Mouse (Mus musculus) hindbrain, embryonic 13.5 days (tissue): Measurements from ENCODE around the gene Dgka. TPM values are rescaled to one million over a fixed set of nuclear protein-coding genes. Genes with fewer than 3 reads are reported as not detected.

ENCODE experiments used
- ATAC-seq: fragments of 200-750 bp; cut with Nextera tagmentation; 2 replicates; pipeline ENCODE4 v1.8.0; 2017; ENCODE audit warnings: moderate TSS enrichment; ENCODE audit not compliant: low FRiP score
- H3K27ac ChIP-seq: fragments of 300-500 bp; sonication (generic); 2 replicates; pipeline ENCODE4 v1.5.1; 2015; ENCODE audit warnings: inconsistent platforms, mild to moderate bottlenecking, moderate library complexity
- H3K27me3 ChIP-seq: fragments of 300-500 bp; sonication (generic); 2 replicates; pipeline ENCODE4 v1.6.1; 2015; ENCODE audit warnings: mild to moderate bottlenecking, inconsistent platforms
- H3K36me3 ChIP-seq: fragments of 300-500 bp; sonication (generic); 2 replicates; pipeline ENCODE4 v1.6.1; 2015; ENCODE audit warnings: mild to moderate bottlenecking, inconsistent platforms
- H3K4me1 ChIP-seq: fragments of 300-500 bp; sonication (generic); replicated peaks from 2 replicates; pipeline ENCODE4 v1.6.1; 2015; ENCODE audit warnings: inconsistent platforms
- H3K4me2 ChIP-seq: fragments of 300-500 bp; sonication (generic); 2 replicates; pipeline ENCODE4 v1.6.1; 2015; ENCODE audit warnings: inconsistent platforms, mild to moderate bottlenecking, moderate library complexity
- H3K4me3 ChIP-seq: fragments of 300-500 bp; sonication (generic); 2 replicates; pipeline ENCODE4 v1.5.1; 2015; ENCODE audit warnings: mild to moderate bottlenecking, inconsistent platforms
- H3K9ac ChIP-seq: fragments of 300-500 bp; sonication (generic); 2 replicates; pipeline ENCODE4 v1.6.1; 2015; ENCODE audit warnings: mild to moderate bottlenecking, inconsistent platforms
- H3K9me3 ChIP-seq: fragments of 300-500 bp; sonication (generic); 2 replicates; pipeline ENCODE4 v1.6.1; 2016; ENCODE audit warnings: inconsistent platforms
- WGBS: fragments of 180-500 bp; shearing (Covaris S2); methylation state at CpG from one replicate; pipeline ENCODE4 v1.1.7; 2015; 5-methylcytosine and 5-hydroxymethylcytosine counted together
- polyA plus RNA-seq: library from polyadenylated mRNA; unstranded; fragments of >200 nt; fragmentation: Nextera tagmentation; extraction: Ambion mirVana; gene quantifications from 2 replicates; pipeline ENCODE4 v1.2.1, GENCODE M21; 2015

The Dgka gene
- polyA plus RNA-seq, 1 experiment from 2014 or later = 7.0 TPM

DNA sequence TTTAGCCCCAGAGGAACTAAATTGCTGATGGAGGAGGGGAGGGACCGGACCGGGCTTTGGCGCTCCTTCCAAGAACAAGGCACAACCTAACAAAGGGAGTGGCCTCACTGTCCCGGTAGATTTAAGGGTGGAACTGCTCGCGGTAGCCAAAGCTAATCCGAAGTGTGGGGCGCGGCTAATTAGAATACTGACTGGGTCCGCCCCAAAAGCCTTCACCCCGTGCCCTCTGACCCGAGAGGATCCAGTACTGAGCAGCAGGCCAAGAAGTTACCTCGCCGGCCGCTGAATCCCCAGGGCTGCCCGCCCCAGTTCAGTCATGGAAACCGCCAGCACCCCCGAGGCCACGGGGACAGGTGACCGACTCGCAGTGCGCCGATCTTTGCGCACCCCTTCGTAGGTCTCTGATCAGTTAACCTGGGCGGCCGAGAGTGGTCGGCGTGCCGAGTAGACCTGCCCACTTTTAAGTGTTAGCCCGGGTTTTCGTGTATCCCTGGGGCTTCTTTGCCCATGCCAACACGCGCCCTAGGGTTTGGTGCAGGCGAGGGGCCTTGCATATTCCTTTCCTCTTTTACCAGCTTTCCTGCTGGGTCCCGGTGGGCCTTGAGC lies 3.1 kb upstream of the Dgka start, which contains the start of gene Pym1:
Gene Pym1 (plus strand): TSS at position 244 of the 606 bp plus-strand sequence.
- Histone ChIP-seq H3K4me3 (peak within 1 kb of the TSS; percentile 76), H3K9me3 (no peaks in the 10 kb centered on the region), H3K36me3 (peaks cover under 1% of the 10 kb centered on the region; the same call in 1 of the 2 replicates), H3K4me2 (peak within 1 kb of the TSS; percentile 92), H3K27me3 (peaks cover 40% of the 10 kb centered on the region), H3K27ac (peak within 1 kb of the TSS; percentile 95), H3K4me1 (peaks cover 47% of the 10 kb centered on the region), H3K9ac (peak within 1 kb of the TSS; percentile 88)
- WGBS = under 1% methylated on average over 36 of the region's 36 CpGs
- no peak; the same call in none of the 2 replicates for ATAC-seq

DNA sequence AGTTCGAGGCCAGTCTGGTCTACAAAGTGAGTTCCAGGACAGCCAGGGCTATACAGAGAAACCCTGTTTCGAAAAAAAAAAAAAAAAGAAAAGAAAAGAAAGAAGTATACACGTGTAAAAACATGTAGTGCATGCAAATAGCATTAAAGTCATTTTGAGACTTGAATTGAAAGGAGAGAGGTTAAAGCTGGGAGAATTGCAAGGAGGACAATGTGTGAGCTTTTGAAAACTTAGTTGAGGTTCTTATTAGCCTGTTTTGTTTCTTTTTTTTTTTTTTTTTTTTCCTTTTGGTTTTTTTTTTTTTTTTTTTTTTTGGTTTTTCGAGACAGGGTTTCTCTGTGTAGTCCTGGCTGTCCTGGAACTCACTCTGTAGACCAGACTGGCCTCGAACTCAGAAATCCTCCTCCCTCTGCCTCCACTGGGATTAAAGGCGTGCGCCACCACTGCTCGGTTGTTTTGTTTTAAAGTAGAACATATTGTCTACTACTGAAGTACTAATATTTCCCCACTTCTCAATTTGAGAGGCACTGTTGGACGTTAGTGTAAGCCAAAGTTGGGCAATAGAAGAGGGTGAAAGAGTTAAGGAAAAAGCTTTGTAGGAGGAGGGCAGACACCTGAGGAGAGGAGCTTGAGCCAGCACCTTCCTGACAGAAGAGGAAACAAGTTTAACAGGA lies 2.5 kb upstream of the Dgka start:
- H3K27me3 ChIP-seq = peaks cover 46% of the 10 kb centered on the region
- H3K4me3 ChIP-seq = peak overlapping the region; percentile 76
- 45% methylated on average over 9 of the region's 9 CpGs for WGBS
- no peaks in the 10 kb centered on the region for H3K9me3 ChIP-seq
- peak overlapping the region; percentile 92 for H3K4me2 ChIP-seq
- peak overlapping the region; percentile 88 for H3K9ac ChIP-seq
- peaks cover 48% of the 10 kb centered on the region for H3K4me1 ChIP-seq
- no peaks in the 10 kb centered on the region for H3K36me3 ChIP-seq
- no peak for ATAC-seq
- H3K27ac ChIP-seq = peak overlapping the region; percentile 95

DNA sequence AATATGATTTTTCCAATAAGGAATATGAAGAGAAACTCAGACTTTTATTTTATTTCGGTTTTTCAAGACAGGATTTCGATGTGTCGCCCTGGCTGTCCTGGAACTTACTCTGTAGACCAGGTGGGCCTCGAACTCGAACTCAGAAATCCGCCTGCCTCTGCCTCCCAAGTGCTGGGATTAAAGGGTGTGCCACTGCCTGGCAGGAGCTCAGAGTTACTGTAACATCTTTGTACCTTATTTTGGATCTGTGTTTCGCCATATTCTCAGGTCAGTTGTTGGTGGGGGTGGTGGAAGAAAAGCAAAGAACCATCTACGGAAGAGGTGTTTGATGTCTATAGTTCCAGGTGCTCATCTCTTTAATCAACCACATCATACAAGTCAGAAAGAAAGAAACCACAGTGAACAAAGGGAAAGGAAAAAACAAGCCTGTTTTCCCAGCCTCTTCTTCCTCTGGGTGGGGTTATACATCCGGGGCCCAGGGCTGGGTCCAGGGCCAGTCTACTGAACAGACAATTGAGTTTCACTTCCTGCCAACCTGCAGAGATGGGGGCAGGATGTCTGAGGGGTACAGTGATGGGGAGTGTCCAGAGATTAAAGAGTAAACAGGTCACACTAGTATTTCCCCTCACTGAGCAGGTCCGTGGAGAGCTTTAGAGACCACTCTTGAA lies 1.4 kb upstream of the Dgka start:
- H3K9ac ChIP-seq = no peak overlapping the region
- WGBS = 93% methylated on average over 10 of the region's 10 CpGs
- H3K4me3 ChIP-seq = no peak overlapping the region
- peaks cover 48% of the 10 kb centered on the region for H3K4me1 ChIP-seq
- no peak overlapping the region for H3K27ac ChIP-seq
- H3K27me3 ChIP-seq = peaks cover 56% of the 10 kb centered on the region
- H3K4me2 ChIP-seq = no peak overlapping the region
- H3K36me3 ChIP-seq = no peaks in the 10 kb centered on the region
- no peaks in the 10 kb centered on the region for H3K9me3 ChIP-seq
- ATAC-seq = no peak

DNA sequence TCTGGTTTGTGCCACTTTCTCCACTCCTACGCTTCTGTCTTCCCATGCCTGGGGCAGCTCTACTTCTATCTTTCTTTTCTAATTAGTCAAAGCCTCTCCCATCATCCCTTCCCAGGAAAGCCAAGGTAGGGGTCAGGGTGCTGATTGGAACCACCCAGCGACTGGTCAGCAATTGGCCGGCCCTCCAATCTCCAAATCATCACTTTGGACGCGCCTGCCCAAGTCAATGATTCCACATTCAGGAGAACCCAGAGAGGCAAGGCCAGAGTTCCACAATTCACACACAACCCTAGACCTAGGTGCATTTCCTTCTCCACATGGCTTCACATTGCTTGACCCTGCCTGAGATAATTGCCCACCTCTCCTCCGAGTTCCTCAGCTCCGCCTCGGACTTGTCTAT lies 444 bp downstream of the Dgka start:
- Histone ChIP-seq H3K27me3 (peaks cover 63% of the 10 kb centered on the region), H3K27ac (no peak overlapping the region; the same call in 1 of the 2 replicates), H3K9me3 (no peaks in the 10 kb centered on the region), H3K4me1 (peaks cover 34% of the 10 kb centered on the region), H3K36me3 (no peaks in the 10 kb centered on the region), H3K9ac (peak overlapping the region; percentile 87), H3K4me3 (peak overlapping the region; percentile 60), H3K4me2 (peak overlapping the region; percentile 94)
- no peak for ATAC-seq
- 19% methylated on average over 8 of the region's 8 CpGs for WGBS

DNA sequence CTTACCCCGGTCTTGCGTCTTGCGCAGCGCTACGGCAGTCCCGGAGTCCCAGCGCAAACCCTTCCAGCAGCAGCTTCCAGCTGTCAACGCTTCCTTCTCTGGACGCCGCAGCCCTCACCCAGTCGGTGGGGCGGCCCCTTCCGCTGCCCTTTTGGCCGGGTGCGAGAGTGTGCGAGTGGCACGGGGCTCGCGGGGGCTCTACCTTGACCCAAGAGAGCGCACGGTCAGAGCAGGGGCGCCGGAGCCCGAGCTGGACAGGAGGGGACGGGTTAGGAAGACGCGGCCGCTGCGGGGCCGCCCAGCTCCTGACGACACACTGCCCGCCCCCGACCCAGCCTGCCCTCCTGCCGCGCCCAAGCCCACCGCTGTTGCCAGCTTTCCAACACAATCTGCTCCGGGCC lies 864 bp downstream of the Dgka start:
- H3K4me3 ChIP-seq = peak overlapping the region; percentile 60
- H3K4me2 ChIP-seq = peak overlapping the region; percentile 94
- H3K36me3 ChIP-seq = no peaks in the 10 kb centered on the region
- H3K27ac ChIP-seq = peak overlapping the region; percentile 12; the same call in 1 of the 2 replicates
- H3K4me1 ChIP-seq = peaks cover 30% of the 10 kb centered on the region
- H3K27me3 ChIP-seq = peaks cover 63% of the 10 kb centered on the region
- ATAC-seq = peak; percentile 5; the same call in 1 of the 2 replicates
- WGBS = under 1% methylated on average over 36 of the region's 37 CpGs
- H3K9ac ChIP-seq = peak overlapping the region; percentile 87
- no peaks in the 10 kb centered on the region for H3K9me3 ChIP-seq

DNA sequence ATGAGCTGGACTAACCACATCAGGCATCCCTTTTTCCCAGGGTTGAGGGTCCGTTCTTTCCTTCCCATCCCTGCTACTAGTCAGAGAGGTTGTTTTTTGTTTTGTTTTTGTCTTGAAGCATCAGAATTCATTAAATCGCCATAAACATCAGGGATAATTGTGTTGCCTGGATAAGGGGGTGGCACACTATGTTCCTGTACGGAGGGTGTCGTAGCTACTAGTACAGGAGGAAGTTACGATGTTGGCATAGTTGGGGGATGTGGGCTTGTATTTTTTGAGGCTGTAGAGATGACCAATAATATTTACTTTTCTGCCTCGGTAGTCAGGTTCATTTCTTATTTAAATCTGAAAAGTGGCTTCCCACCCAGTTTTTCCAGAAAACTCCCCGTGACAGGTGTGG lies 1.4 kb downstream of the Dgka start:
- Histone ChIP-seq H3K27me3 (peaks cover 63% of the 10 kb centered on the region), H3K9me3 (no peaks in the 10 kb centered on the region), H3K4me2 (peak overlapping the region; percentile 94), H3K27ac (no peak overlapping the region), H3K36me3 (no peaks in the 10 kb centered on the region), H3K4me3 (peak overlapping the region; percentile 60), H3K4me1 (peaks cover 30% of the 10 kb centered on the region), H3K9ac (peak overlapping the region; percentile 87)
- ATAC-seq = no peak
- WGBS = 10% methylated on average over 7 of the region's 7 CpGs

DNA sequence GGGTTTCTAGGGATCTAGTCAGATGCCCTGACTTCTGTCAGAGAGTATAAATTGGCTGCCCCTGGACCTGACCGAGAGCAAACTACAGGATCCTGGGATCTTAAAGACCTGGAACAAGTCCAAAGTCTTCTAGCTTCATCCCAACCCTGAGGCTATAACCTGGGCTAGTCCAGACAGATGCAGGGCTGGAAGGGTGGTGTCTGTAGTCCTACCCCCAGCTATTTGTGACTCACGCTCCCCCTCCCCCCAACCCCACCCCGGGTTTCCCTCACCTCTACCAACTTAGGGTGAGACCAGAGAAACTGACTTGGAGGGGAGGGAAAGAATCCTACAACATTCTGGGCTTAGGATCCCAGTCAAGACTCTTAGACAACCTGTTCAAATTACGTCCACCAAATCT lies 2.0 kb downstream of the Dgka start:
- 50% methylated on average over 4 of the region's 4 CpGs for WGBS
- no peaks in the 10 kb centered on the region for H3K36me3 ChIP-seq
- no peak overlapping the region for H3K9ac ChIP-seq
- peaks cover 31% of the 10 kb centered on the region for H3K4me1 ChIP-seq
- H3K27me3 ChIP-seq = peaks cover 63% of the 10 kb centered on the region
- H3K9me3 ChIP-seq = no peaks in the 10 kb centered on the region
- H3K4me2 ChIP-seq = peak overlapping the region; percentile 94; the same call in 1 of the 2 replicates
- ATAC-seq = no peak
- H3K27ac ChIP-seq = no peak overlapping the region
- peak overlapping the region; percentile 60; the same call in 1 of the 2 replicates for H3K4me3 ChIP-seq

DNA sequence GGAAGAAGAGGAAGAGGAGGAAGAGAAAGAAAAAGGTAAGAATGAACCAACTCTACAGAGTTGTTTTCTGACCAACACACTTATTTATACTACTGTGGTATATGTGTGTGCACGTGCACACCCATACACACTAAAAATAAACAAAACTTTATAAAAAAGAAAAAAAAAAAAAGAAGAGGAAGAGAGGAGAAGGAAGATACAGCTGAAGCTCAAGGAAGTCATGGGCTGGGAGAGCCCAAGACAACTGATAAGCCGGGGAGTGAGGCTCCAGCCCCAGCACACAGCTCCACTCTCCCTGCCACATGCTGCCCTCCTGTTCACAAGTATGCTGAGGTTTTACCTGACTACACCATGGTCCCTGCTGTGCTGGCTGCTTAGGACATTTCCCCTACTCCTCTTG lies 4.4 kb downstream of the Dgka start:
- no peak overlapping the region for H3K9ac ChIP-seq
- H3K36me3 ChIP-seq = no peaks in the 10 kb centered on the region
- H3K9me3 ChIP-seq = no peaks in the 10 kb centered on the region
- H3K4me3 ChIP-seq = no peak overlapping the region
- H3K27me3 ChIP-seq = peaks cover 49% of the 10 kb centered on the region
- H3K27ac ChIP-seq = no peak overlapping the region
- ATAC-seq = no peak
- WGBS = 77% methylated on average over 2 of the region's 2 CpGs
- no peak overlapping the region for H3K4me2 ChIP-seq
- H3K4me1 ChIP-seq = peaks cover 29% of the 10 kb centered on the region

DNA sequence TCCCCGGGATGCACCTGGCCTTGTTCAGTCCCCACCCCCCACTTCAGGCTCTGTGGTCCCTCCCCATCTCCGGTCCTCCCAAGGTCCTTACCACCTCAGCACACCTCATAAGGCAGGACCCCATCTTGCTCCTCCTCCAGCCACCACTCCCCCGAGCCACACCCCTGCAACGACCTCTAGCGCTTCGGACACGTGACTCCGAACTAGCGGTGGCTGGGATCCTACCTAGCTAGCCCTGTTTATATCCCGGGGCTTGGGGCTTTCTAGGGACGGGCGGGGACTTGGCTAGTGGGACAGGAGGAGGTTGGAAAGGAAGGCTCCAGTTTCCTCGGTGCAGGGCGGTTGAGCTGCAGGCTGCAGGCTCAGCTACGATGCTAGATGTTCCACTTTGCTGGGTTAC lies 7.2 kb downstream of the Dgka start:
- no peak overlapping the region; the same call in 1 of the 2 replicates for H3K4me3 ChIP-seq
- H3K36me3 ChIP-seq = no peaks in the 10 kb centered on the region
- 0 out of 2 replicates have a peak overlapping the region, but pooled peaks have one; percentile 24 for H3K9ac ChIP-seq
- WGBS = 6% methylated on average over 15 of the region's 15 CpGs
- peaks cover 20% of the 10 kb centered on the region for H3K27me3 ChIP-seq
- 0 out of 2 replicates have a peak, but pooled peaks have one; percentile 32 for ATAC-seq
- H3K27ac ChIP-seq = no peak overlapping the region
- H3K4me2 ChIP-seq = peak overlapping the region; percentile 45
- peaks cover 5% of the 10 kb centered on the region; the same call in 1 of the 2 replicates for H3K4me1 ChIP-seq
- no peaks in the 10 kb centered on the region for H3K9me3 ChIP-seq

DNA sequence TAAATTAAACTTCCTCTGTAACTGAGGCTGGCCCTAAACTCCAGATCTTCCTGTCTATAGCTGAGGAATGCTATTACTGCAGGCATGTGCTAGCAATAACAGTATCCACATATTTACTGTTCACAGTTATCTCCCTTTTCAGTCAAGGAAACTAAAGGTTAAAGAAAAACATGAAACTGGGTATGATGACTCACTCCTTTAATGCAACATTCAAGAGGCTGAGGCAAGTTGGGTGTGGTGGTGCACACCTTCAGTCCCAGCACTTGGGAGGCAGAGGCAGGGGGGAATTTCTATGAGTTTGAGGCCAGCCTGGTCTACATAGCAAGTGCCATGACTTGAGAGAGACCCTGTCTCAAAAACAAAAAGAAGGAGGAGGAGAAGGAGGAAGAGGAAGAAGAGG lies 12.7 kb downstream of the Dgka start:
- H3K4me3 ChIP-seq = no peak overlapping the region
- H3K9ac ChIP-seq = no peak overlapping the region
- no peaks in the 10 kb centered on the region for H3K4me1 ChIP-seq
- H3K36me3 ChIP-seq = no peaks in the 10 kb centered on the region; the same call in 1 of the 2 replicates
- no peaks in the 10 kb centered on the region for H3K9me3 ChIP-seq
- no peak overlapping the region for H3K4me2 ChIP-seq
- no peak overlapping the region for H3K27ac ChIP-seq
- H3K27me3 ChIP-seq = no peaks in the 10 kb centered on the region
- no peak for ATAC-seq

DNA sequence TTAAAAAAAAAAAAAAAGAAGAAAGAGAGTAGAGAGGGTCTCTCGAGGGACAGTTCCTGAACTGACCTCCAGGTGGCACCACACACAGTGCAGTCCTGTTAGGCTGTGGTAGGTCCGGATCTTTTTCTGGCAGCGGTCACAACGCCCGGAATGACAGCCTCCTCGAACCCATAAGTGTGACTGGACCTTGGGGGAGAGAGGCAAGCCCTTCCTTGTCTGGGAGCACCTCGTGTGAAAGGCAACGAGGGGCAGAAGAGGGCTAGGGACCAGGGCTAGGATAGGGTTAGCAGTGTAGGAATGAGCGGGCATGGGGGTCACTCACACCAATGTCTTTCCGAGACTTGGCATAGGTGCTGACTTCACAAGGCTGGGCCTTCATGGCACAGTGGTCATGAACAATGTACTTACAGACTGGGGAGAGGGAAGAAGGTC lies 13.6 kb downstream of the Dgka start:
- Histone ChIP-seq H3K9ac (no peak overlapping the region), H3K27me3 (no peaks in the 10 kb centered on the region), H3K36me3 (no peaks in the 10 kb centered on the region; the same call in 1 of the 2 replicates), H3K4me1 (no peaks in the 10 kb centered on the region), H3K9me3 (no peaks in the 10 kb centered on the region), H3K4me3 (no peak overlapping the region), H3K27ac (no peak overlapping the region), H3K4me2 (no peak overlapping the region)
- no peak for ATAC-seq
- WGBS = 25% methylated on average over 10 of the region's 10 CpGs

DNA sequence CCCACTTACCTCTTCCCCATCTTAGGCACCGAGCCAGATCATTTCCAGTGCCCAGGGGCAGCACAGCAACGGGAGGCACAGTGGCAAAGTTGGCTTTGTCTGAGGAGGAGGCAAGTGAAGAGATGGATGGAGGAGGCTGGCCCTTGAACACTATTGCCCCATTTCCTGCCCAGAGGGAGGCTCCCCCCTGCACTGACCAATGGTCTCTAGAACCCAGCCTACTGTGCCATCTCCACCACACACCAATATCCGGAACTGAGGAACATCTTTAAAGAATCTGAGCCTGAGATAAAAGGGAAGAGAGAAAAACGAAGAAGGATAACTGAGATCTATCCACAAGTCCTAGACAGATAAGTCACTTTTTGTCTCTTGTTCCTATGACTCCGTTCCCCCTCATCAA lies 16.6 kb downstream of the Dgka start:
- 83% methylated on average over 5 of the region's 5 CpGs for WGBS
- Histone ChIP-seq H3K27ac (no peak overlapping the region), H3K4me3 (no peak overlapping the region), H3K27me3 (no peaks in the 10 kb centered on the region), H3K4me1 (no peaks in the 10 kb centered on the region), H3K9me3 (no peaks in the 10 kb centered on the region), H3K36me3 (no peaks in the 10 kb centered on the region; the same call in 1 of the 2 replicates), H3K9ac (no peak overlapping the region), H3K4me2 (no peak overlapping the region)
- ATAC-seq = no peak
